Mouse (Mus musculus): ENCODE results near the gene Crtc1.
A peak's percentile ranks its signal among the peaks of the same experiment; 100 is the strongest.

The Crtc1 gene

DNA sequence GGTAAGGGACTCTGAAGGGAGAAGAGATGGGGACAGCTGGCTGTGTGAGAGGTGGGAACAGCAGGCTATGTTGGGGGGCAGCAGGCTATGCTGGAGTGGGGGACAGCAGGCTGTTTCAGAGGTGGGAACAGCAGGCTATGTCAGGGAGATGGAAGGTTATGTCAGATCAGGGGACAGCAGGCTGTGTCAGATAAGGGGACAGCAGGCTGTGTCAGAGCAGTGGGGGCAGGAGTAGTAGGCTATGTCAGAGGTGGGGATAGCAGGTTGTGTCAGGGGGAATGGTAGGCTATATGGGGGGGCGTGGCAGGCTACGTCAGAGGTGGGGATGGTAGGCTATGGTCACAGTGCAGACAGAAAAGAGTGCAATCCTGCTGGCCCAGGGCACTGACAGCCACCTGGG lies 16.7 kb downstream of the Crtc1 start:
- no peak for DNase-seq (ENCODE audit: low read depth, low spot score)

DNA sequence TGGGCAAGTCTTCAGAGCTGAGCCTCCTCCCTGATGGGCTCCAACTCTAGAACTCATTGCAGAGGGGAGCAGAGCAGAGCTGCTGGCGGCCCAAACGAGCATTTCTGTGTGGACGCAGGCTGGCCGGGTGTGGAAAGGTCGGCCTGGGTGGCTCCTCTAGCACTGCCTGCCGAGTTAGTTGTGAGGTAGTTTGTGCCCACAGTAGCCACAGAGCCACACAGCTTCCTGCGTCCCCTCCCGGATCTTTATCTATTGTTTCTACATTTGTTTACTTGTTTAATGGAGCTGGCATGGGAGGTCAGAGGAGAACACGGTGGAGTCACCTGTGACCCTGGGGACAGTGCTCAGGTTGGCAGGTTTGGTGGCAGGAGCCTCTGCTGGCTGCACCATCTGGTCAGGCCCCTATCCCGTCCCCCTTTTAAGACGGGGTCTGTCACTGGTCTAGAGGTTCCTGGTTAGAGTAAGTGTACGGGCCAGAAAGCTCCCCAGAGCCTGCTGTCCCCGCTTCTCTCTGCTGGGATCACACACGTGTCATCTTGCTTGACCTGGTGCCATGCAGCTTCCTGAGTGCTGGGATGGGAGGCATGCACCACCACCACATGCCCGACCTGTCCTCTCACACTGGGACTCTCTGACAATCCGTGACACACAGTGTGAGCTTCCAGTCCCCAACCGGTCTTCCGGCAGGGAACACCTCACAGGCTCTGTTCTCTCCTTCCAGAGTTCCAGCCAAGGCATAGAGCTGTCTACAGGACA lies 17.9 kb downstream of the Crtc1 start:
- DNase-seq (ENCODE audit: low read depth, low spot score) = no peak

DNA sequence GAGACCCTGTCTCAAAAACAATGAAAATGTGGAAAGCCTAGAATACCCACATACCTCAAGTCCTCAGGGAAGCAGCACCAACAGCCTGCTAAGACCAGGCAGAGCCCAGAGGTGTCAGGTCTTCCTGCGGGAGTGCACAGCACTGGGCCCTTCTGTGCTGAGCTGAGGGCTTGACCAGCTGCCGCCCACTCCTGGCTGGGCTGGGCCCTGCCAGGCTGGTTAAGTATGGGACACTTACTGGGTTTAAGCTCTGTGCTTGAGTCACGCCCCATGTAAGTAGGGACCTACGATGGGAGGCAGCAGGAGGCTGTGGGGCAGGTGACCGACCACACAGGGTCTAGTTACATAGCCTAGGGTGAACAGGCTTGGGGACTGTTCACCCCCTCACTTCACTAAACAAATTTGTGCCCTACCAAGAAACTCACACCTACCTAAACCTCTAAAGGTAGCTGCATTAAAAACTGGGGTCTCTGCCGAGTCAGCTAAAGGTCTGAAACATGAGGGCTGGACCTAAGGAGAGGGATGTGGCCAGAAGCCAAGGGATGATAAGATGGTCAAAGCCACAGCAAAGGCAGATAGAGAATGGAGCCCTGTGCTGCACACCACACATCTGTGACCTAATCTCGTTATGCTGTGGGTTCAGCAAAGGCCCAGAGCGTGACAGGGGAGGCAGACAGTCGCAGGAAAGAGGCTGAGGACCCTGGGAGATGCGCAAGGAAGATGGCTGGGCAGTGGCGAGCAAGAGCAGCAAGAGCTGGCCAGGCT lies 19.3 kb downstream of the Crtc1 start:
- no peak for DNase-seq (ENCODE audit: low read depth, low spot score)

DNA sequence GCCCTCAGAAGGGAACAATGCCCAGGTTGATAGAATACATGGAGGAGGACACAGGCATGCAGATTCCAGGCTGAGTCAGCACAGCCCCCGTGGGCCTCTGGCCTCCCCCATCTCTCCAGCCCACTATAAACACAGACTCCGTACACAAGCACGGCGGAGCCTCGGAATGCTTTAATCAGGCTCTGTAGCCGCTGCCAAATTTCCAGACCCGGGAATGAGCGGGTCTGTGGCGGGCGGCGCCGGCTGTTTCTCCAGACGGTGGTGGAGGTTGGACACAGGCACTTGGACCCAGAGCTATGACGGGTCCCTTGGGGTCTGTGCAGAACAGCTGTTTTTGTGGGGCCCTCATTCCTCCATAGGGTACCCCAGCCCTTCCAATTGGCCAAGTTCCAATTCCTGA lies 20.4 kb downstream of the Crtc1 start:
- no peak for DNase-seq (ENCODE audit: low read depth, low spot score)

DNA sequence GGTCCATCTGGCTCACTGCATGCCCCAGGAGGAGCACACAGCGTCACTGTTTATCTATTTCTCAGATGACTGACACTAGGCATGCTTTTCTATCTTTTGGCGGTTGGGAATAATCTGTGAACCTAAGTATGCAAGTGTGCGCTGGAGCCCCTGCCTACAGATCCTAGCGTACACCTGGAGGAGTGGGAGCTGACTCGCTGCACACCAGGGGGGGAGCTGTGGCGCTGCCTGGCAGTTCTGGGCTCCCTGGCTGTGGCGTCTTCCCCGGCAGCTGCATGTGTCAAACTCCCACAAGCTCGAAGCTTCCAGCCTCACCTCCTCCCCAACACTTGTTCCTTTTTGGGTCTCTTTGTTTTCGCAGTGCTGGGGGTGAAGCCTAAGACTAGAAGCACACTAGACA lies 21.5 kb downstream of the Crtc1 start:
- no peak for DNase-seq (ENCODE audit: low read depth, low spot score)

DNA sequence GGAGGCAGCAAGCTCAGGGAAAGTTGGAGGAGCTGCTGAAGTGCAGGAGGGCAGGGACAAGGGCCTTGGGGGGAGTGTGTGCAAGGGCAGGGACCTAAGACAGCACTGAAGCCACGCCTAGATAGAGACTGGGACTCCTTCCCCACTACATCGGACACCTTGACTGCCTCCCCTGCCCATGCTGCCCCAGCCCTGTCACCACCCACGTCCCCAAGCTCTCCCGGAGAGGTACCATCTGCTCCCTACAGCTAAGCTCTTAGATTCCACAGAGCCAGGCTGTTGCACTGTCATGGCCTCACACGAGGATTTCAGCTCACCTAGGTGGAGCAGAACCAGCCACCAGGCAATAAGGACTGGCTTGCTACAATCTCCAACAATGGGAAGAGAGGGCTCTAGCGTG lies 22.4 kb downstream of the Crtc1 start:
- DNase-seq (ENCODE audit: low read depth, low spot score) = no peak

DNA sequence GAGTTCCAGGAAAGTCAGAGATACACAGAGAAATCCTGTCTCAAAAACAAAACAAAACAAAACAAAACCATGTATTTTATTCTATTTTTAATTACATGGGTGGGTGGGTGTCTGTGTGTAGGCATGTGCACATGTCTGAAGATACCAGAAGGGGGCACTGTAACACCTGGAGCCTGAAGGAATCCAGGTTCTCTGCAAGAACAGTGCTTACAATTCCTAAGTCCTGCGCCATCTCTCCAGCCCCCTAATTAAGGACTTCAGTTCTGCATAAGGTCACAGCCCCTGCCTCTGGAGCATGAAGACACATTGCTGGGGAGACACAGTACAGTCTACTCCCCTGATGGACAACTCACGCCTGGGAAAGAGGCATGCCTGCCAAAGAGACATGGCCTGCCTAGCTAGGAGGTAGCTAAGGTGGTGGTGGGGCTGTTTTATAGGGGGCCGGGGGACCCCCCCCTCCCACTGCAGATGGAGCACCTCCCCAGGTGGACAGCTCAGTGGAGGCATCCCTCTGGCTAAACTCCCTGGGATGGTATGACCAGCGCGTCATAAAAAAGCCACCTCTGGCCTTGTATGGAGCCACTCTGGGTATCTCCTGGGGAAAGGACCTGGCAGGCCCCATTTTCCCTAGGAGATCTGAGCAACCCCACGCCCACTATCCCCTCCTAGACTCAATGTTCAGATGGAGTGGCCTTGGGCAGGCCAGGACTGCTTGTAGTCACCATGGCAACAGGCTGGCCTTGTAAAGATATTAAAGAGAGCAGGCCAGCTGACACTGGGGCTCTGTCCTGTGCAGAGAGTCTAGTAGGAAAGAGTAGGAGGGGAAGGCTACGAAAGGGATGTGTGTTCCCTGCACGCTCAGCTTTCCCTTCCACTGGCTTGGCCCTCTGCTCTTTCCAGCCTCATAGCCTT lies 23.6 kb downstream of the Crtc1 start:
- DNase-seq (ENCODE audit: low read depth, low spot score) = peak; percentile 64

DNA sequence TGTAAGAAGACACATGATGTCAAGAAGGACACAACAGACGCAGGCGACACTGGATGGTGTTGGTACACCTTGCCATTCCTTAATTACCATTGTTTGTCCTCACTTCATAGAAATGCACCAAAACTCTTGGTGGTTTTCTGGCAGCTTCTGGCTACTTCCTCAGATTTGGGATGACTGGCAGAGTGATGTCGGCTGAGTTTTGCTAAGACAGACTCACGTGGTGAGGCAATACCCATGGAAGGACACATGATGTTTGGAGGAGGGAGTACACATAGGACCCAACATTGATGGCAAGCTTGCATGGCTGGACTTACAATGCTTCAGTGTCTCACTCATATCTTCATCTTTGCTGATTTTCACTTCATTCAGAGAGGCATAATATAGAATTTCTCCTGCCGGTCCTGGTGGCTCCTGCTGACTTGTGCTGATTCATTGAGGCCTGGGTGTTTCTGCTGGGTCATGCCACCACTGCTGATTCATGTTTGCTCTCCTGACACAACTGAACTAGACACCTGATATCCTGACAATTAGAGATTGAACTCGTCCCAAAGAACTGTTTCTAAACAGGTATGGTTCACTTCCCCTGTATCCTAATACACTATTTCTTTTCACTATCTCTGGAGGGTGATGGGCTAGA lies 25.0 kb downstream of the Crtc1 start:
- DNase-seq (ENCODE audit: low read depth, low spot score) = peak; percentile 71

DNA sequence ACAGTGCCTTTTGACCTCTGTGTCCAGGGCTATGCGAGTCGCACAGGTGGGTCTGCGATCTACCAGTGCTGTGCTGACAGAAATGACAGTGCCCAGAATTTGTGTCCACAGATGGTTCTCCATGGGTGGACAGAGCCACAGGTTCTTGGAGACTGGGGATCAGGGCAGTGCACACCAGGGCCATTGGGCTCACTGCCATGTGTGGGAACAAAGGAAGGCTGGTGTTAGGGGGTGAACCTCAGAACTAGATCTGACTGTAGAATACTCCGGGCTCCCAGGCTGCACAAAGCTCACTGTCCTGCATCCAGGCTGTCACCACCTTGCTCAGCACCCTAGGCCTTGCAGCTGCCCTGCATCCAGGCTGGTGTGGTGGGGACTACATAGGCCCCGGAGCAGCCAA lies 29.1 kb downstream of the Crtc1 start:
- DNase-seq (ENCODE audit: low read depth, low spot score) = no peak

DNA sequence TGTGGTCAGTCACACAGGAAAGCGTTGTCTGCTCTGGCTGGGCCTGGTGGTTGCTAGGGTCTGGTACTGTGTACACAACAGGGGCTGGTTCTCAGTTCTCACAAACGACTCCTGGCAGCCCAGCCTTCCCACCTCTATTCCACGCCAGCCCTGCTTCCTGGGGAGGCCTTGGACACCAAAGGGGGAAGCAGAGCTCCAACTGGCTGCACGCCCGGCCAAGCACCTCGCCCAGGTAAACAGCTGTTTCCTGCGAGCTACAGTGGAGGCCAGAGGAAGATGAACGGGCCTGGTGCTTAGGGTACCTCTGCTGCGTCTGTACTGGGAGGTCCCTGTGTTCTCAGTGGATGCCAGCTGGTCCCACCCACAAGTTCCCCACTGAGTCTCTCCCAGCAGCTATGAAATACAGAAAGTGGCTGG lies 29.9 kb downstream of the Crtc1 start:
- DNase-seq (ENCODE audit: low read depth, low spot score) = no peak

DNA sequence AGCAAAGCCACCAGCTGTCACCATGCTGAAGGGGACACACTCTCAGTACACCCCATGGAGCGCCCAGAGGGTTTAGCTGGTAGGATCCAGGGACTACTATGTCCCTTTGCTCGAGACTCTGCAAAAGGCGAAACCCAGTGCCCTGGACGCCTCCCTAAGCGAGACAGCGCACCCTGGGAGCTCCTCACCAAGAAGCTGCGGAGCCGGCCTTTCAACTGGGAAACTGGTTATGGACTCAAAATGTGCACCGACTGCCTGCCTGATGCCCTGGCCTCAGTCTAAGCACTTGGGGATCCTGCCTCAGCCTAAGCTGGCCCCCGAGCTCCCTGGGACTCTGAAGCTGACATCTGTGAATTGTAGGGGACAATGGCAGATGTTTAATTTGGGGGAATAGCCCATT lies 30.4 kb downstream of the Crtc1 start:
- DNase-seq (ENCODE audit: low read depth, low spot score) = no peak

DNA sequence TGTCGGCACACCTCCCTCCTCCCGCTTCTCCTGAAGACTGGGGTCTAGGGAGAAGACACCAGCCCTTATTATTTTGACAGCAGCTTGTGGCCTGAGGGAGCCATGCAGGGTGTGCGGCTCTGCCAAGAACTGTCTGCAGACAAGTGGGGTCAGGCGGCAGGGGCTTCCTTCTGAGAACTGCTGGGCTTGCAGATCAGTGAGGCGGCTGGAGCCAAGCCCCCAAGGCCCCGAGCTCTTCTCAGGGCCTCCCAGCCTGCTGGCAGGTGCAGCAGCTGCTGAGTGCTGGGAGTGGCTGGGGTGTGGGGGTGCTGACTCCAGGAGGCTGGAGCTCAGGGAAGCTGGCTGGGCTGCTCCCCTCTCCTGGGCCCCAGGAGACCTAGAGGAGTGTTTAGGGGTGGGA lies 31.1 kb downstream of the Crtc1 start:
- DNase-seq (ENCODE audit: low read depth, low spot score) = no peak

DNA sequence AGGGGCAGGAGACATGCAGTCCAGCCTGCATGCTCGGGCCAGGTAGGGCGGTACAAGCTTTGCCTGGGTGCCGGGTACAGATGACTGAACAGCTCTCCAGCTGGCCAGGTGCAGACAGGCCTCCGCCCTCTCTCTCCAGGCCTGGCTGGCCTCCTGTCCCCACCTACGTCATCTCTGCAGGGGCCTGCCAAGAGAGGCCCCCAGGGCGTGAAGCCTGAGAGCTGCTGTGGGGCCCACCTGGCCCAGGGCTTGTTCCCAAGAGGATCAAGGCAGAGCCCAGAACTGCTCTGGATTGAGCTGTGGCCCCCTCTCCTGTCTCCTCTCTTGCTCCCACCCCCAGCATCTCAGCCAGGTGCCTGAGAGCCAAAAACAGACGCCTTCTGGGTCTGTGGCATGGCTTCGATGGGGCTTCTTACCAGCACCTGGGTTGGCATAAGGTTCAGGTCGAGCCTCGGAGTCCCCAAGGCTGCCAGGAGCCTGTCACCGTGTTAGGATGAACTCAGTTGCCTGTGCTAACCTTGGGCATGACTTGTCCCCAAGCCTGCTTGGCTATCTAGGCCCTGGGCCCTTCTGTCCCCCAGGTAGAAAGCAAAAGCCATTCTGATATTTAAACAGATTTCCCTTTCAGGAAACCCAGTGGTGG lies 32.8 kb downstream of the Crtc1 start:
- no peak for DNase-seq (ENCODE audit: low read depth, low spot score)

DNA sequence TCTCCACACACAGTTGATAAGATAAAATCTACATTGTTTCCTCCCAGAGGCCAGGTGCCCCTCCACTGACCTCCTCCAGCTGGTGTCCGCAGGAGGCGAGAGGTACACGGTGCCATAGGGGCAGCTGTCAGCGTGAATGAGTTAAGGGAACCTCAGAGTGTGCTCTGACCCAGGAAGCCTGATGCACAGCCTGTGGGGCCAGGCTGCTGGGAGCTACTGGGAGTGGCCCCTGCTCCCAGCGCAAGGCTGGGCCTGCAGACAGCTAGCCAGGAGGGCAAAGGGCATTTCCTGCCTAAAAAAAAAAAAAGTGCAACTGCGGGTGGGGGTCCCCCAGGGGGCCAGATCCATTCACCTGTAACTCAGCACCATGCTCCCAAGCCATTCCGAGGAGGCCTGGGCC lies 34.2 kb downstream of the Crtc1 start:
- no peak for DNase-seq (ENCODE audit: low read depth, low spot score)

DNA sequence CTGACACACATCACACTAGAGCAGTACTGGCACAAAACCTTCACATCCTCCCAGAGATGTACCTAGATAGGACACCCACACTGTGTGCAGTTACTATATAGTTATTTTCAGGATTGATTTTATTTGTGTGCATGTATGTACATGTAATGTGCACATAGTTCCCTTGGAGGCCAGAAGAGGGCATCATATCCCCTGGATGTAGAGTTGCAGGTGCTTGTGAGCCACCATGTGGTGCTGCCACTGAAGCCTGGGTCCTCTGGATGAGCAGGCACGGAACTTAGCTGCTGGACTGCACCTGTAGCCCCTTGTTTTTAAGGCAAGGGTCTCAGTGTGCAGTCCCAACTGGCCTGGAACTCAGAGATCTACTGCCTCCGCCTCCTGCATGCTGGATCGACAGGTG lies 35.2 kb downstream of the Crtc1 start:
- DNase-seq (ENCODE audit: low read depth, low spot score) = no peak

DNA sequence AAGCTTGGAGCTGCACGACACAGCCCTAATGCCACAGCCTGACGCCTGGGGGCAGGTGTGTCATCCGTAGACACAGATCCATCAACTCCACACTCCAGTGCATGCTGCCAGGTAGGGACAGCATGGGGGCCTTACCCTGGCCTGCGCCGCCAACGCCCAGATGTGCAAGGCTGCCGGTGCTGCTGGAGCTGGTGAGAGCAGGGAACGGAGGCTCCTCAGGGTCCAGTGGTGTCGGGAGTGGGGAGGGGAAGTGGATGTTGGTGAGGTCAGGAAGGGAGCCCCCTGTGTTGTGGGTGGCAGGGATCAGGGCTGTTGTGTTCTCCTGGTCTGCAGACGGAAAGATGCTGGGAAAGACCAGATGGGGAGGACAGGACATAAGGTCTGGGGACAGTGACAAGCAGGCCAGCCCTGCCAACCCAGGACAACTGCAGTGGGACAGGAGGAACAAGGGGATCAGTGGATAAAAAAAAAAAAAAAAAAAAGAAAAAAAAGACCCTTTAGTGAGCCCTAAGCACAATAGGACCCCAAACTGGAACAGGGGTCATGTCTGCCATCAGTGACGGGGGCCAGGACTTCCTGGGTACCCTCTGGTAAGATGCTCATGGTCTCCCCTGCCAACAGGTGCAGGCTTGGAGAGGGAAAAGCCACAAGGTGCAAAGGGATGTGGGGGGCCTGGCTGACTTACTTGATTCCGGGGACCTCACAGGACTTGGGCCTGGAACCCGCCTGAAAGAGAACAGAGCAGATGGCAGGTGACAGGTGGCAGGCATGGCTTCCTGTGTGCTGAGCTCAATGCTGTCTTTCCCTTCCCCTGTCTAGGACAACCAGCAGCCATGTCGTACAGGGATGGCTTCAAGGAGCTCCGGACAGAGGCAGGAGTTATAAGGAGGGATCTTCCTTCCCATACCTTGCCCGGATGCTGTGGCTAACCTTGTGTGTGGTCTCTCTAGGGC lies 41.5 kb downstream of the Crtc1 start:
- no peak for DNase-seq (ENCODE audit: low read depth, low spot score)

DNA sequence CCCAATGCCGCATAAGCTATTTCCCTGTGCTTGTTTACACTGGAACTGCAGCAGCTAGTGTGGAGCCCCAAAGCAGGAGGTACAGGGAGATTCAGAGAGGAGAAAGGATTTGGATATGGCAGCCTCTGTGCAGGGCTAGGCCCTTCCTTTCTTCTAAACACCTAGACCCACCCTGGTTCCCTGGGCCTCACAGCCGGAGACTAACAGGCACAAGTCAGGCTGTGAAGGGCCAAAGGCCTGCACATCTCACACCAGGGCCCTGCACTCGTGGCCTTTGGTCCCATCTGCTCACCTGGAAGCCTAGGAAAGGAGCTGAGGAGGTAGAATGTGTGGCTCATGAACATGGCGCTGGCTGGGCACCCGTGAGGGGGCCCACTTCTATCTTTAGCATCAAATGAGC lies 43.2 kb downstream of the Crtc1 start:
- DNase-seq (ENCODE audit: low read depth, low spot score) = no peak

DNA sequence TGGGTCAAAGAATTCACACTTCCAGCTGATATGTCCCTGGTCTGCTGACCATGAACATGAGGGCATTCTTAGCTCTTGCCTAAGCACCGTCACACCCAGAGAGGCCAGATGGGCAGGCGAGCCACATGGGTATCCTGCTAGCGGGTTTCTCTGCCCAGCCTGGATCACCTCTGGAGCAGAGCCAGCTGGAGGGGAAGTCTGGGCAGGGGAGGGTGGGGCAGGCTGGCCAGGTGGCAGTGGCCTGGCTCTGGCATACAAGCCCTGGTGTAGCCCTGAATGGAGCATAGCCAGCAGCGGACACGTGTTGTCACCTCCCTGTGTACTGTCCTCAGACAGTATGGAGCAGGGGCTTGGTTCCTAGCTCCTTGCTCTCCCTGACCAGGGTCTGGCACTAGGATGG lies 43.7 kb downstream of the Crtc1 start:
- DNase-seq (ENCODE audit: low read depth, low spot score) = no peak

DNA sequence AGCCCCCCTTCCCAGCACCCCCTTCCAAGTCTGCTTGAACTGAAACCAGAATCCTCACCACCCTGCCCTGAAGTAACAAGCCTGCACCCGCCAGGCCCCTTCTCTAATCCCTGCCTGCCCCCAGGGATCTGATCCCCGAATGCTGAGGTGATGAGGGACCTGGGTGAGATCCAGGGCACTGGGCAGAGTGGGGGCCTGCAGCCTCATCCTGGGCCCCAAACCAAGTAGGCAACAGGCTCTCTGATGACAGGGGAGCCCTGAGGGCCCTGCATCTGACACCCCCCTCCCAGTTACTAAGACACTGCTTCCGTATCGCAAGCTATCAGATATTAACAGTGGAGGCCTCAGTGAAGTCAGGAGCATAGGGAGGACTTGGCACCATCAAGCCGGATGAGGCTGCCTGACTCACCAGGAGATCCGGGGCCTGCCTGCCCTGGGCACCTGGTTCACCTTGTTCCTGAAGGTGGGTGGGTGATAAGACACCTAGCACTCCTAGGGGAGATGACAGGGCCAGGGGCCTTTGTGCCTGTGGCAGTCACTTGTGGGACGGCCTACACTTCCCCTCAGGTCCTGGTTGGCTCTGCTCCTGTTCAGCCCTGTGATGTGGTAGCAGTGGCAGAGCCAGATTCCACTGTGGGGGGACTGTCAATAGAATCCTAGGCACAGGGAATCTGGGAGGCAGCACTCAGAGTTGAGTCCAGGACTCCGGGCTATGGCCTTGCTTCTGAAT lies 44.9 kb downstream of the Crtc1 start:
- no peak for DNase-seq (ENCODE audit: low read depth, low spot score)
